Mouse (Mus musculus): ENCODE data around the gene Rps15a.

DNA sequence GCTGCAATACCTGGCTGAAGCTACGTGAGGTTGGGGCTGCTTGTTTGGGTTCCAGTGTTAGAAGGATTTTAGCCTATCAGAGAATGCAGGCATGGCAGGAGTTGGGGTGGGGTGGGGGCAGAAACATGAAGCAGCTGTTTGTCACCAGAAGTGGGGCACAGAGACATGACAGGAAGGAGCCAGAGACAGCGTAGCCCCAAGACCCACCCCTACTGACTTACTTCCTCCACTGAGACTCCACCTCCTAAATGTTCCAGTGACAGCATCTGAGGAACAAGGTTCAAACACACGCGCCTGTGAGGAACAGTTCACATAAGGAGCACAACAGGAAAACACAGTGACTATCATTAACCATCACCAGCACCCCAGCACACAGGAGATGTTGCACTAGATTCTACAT lies 36.0 kb downstream of the Rps15a start:
- TF ChIP-seq GATA1 (IDR thresholded peaks at IDR 0.05; ENCODE audit: low read length): no peak
- no peak for TF ChIP-seq TAL1 (IDR thresholded peaks at IDR 0.05; ENCODE audit: low read length)

All from erythroblast, embryonic 14.5 days (primary cell).